Mouse (Mus musculus): Measurements from ENCODE around the gene Dxo.
A peak's percentile ranks its signal among the peaks of the same experiment; 100 is the strongest.
"Not testable (repeated sequence)": the region's sequence is repeated elsewhere in the genome, so short reads cannot be mapped to it uniquely, and the experiment has no call there.

The Dxo gene

DNA sequence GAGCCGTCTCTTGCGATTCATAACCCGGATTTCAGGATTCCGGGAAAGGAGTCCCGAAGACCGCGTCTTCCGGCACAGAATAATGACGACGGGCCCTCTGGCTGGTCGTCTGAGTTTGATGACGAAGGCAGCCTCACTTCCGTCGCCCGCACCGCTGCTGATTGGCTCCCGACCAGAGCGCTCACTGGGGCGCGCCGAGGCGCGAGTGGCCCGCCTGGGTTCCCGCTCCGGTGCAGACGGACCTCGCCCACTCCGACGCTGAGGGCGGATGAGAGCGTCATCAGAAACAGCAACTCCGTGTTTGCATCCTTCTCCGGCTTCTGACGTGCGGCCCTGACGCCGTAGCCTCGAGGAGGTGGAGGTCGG, at the start of gene Dxo, which contains the start of gene Stk19:
Dxo (plus strand) TSS at position 164 of the 366 bp plus-strand sequence.
Stk19 (minus strand) TSS at position 90 of the 366 bp plus-strand sequence.
- peak; percentile 91 to 94 for DNase-seq

DNA sequence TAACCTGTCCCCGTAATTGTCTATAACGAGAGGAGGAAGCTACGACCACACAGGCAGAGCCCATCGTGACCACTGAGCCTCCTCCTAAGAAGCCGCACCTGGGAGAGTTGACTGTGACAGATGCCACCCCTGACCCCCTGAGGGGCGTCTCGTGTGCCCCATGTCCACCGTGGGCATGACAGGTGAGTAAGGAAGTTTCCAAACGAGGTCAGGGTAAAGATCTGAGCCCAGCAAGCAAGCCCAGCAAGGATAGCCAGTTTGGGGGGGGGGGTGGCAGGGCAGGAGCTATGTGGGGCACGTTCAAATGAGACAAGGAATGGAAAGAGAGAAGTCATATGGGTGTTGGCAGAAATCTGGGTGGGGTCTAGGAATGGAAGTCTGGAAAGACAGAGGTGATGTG, 41.8 kb upstream of the Dxo start:
- no peak for DNase-seq

DNA sequence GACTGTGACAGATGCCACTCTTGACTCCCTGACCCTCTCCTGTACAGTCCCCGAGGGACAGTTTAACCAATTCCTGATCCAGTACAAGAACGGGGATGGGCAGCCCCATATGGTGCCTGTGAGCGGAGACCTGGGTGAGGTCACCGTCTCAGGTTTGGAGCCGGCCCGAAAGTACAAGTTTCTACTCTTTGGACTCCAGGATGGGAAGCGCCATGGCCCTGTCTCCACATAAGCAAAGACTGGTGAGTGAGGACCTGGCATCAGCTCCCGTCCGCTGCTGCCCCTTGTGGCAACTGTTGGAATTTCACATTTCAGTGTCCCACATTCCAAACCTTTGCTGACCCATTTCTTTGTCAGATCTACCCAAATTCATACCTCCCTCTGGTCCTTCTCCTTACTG, 41.2 kb upstream of the Dxo start:
- DNase-seq, result peak in 1 of 2 experiments; percentile 25

DNA sequence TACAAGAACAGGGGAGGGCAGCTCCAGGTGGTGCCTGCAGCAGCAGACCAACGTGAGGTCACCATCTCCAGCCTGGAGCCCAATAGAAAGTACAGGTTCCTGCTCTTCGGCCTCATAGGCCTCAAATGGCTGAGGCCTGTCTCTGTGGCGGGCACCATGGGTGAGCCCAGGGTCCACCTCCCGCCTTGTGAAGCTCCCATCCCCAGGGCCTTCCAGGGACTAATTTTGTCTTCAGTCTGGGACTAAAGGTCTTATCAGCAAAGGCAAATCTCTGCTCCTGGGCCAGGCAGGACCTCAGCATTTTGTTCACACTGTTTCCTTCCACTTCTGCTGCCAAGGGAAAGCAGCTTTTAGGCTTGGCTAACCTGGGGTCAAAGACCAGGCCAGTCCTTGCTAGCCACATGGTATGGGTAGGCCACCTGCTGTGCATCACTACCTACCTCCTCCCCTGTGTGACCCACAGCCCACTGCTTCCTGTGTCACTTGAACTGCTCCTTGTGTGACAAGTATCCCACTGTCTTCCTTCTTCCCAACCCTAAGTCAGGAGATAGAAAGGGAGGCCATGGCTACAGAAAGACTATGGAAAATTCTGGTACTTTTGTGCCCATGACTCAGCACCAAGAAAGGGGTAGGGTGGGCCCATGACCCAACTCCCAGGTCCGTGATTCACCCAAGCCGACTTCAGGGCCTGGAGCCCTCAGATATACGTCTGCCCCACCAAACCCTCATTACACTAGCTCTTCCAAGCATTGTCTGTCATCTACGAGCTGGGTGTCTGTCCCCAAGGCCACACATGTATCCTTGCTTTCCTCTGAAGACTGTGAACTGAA, 40.3 kb upstream of the Dxo start:
- no peak for DNase-seq

DNA sequence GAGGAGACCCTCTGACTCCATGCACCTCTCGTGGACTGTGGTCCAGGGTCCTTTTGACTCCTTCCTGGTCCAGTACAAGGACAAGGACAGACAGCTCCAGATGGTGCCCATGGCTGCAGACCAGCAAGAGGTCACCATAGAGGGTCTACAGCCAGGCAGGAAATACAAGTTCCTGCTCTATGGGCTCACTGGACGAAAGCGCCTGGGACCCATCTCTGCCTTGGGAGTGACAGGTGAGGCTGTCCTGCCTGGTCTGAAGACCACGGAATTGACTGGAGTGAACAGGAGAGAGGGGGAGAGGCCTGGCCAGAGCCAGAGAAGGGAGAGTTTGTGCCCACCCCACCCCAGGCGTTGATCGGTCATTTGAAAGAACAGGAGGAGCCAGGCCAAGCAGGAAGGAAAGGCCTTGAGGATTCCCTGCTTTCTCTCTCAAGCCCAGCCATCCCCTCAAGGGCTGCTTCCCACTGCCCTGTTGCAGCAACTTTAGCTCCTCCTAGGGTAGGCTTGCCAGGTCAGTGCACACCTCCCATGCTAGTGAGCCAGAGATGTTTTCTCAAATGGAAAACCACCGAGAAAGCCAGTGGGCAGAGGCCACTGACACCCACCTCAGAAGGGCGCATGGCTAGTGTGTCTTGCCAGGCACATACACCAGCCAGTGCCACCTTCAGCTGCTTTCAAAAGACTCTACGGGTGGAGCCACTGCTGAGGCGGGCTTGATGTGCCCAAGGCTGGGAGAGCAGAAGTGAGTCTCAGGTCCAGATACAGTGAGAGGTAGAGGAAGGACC, 39.4 kb upstream of the Dxo start:
- DNase-seq, result not testable (repeated sequence)

DNA sequence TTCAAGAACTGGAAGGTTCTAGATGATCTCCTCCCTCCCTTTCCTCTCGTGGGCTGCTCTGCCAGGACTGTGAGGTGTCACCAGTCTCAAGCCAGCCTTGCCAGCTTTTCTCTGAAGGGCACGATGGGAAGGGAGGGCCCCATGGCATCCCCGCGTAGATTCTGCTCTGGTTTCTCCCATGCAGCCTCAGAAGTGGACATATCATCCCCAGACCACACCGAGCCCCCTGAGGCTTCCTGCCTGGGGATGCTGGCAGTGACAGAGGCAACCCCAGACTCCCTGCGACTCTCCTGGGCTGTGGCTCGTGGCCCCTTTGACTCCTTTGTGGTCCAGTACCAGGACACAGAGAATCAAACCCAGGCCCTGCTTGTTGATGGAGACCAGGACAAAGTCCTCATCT, 38.7 kb upstream of the Dxo start:
- DNase-seq, result not testable (repeated sequence)

DNA sequence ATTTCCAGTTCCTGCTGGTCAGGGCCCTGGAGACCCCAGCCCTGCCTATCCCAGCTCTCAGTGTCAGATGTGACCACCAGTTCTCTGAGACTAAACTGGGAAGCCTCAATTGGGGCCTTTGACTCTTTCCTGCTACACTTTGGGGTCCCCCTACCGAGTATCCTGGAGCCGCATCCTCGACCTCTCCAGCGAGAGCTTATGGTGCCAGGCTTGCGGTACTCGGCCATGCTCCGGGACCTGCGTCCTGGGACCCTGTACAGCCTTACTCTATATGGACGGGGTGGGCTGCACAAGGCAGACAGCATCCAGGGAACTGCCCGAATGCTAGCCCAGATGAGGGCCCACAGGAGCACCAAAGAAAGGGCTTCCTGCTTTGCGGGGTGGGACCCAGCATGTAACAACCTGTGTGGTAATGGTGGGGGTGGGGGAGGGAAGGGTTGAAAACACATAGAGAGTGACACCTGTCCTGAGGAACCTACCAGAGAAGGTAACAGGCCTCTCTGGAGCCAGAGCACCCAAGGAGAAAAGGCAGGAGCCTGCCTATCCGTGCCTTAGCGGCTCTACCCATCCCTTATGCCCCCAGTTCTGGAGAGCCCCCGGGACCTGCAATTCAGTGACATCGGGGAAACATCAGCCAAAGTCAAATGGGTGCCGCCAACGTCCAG, 37.8 kb upstream of the Dxo start:
- no peak for DNase-seq

DNA sequence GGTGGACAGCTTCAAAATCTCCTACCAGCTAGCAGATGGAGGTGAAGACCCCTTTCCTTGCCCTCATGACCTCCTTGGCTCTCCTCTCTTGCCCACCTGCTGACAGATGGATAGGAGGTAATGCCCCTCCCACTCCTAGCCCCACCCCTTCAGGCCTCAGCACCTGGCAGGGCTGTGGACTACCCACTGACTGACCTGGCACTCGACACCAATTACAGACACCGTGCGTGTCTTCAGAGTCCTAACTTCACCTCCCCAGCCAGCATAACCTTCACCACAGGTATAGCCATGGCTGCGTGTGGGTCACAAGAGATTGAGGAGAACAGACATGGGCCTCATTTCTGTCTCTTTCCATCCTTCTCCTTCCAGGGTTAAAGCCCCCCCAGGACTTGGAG, 37.3 kb upstream of the Dxo start:
- no peak for DNase-seq

DNA sequence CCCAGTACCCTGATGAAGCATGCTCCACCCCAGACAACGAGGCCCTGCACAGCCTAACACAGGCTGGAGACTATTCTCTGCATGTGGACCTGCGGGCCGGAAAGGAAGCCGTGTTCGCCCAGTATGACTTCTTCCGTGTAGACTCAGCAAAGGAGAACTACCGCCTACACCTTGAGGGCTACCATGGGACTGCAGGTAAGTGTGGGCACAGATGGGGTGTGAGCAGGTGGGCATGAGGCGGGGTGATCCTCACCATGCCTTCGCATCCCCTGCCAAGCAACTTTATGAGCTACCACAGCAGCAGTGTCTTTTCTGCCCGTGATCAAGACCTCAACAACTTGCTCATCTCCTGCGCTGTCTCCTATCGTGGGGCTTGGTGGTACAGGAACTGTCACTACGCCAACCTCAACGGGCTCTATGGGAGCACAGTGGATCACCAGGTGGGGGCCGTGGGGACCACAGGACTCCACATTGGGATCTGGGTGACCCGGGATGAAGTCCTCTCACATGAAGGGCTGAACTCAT, 36.0 kb upstream of the Dxo start:
- DNase-seq, result not testable (repeated sequence)

DNA sequence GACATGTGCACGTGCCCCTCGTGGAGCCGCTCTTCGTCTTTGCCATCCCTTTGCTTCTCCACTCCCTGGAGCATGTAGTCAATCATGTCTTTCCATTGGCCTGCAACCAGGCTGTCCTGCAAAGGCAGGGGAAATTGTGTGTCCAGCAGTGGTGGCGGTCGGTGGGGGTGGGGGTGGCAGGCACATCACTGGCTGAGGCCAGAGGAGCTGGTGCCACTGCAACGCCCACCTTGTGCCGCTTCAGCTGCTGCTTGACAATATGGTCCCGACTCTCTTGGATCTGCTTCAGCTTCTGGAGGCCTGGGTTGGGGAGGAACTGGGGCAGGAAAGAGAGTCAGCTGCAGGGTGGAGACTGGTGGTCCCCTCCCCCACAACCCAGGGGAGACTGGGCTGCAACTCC, 34.1 kb upstream of the Dxo start:
- not testable (repeated sequence) for DNase-seq

DNA sequence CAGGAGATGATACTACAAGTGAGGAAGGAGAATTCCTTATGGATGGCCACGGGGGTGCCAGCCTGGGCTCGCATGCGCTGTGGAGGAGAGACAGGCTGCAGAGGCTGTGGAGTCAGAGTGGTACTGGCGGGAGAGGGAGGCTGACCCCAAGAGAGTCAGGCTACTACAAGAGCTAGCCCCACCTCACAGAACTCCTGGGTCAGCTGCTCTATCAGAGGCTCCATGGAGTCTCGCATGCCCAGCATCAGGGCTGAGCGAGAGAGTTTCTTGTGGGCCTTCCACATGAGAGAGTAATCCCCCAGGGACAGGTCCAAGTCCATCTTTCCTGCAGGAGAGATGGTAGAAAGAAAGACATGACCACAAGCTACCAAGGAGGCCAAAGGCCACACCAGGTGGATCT, 33.5 kb upstream of the Dxo start:
- not testable (repeated sequence) for DNase-seq

DNA sequence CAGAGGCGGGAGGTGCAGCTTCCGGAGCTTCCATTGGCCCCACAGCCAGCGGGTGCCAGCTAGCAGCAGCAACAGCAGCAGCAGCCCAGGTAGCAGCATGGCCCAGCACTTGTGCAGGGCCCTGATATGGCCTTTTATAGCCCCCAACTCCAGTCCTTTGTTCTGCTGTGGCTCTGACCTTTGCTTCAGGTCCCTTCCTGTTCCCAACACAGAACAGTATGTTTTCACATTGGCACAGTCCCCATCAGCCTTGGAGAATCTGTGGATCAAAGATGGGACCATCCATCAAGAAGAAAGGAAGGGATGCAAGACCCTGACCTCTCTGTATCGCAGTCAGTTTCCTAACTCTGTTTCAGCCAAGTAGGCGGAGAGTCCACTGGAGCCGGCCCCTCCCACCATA, 32.5 kb upstream of the Dxo start, which contains the start of gene Cyp21a1:
Cyp21a1 (minus strand) TSS at position 261 of the 400 bp plus-strand sequence.
- DNase-seq, result not testable (repeated sequence)

DNA sequence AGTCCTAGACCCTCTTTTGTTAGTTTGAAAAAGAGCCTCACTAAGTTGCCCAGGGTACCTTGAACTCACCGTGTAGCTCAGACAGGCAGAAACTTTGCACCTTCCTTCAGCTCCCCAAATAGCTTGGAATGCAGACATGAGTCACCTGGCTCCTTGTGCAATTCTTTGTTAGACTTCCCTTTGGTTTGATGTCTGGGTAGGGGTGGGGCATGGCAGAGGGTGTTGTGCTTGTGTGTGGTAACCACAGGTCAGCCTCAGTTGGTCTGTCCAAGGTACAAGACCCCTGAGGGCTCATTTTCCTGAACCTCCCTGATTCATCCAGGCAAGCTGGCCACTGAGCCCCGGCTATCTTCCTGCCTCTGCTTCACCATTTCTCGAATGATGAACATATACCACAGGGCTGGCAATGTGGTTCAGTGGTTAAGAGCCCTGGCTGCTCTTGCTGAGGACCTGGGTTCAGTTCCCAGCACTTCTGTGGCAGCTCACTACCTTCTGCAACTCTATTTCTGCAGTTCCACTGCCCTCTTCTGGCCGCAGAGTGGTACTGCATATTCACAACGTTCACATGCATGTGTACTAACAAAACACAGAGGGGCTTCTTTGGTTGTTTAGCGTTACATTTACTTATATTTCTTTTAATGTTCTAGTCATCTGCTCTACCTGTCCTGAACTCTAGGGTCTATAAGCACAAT, 31.8 kb upstream of the Dxo start:
- no peak for DNase-seq

DNA sequence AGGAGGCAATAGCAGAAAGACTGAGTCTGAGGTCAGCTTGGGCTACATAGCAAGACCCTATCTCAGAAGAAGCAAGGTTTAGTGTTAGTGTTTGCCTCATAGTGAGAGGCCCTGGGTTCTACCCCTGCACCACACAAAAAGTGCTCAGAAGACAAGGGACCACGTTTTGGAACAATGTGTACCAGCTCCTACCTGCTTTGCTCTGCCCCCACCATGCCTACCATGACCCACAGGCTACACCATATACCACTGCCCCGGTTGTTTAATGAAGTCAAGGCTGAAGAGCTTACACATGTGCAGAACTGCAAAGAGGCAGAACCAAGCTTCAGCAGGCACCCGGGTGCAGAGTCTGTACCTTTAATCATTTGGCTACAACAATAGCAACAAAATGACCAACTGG, 29.6 kb upstream of the Dxo start:
- DNase-seq, result no peak

DNA sequence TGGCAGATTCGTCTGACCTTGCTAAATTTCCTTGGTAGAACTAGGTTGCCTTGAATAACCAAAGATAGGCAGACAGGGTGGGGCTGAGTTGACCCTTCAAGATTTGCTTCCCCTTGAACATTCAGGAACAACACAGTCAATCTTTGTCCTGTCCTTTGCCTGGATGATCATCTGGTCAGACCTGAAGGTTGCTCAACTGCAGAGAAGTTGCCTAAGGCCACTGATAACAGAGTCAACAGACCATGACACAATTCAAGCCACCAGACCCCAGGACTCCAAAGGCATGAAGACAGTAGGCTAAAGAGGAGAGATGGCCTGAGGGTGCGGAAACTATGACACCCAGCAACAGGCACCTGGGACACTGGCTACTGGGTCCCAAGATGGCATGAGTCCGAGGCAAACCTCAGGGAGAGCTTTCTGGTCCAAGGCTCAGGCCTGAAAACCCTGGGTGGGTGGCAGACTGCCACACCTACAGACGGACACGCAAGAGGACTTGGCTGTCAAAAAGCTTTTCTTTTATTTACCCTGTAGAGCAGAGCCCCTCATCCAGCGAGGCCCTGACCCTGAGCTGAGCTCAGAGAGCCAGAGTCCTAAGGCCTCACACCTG, 28.1 kb upstream of the Dxo start:
- no peak for DNase-seq

DNA sequence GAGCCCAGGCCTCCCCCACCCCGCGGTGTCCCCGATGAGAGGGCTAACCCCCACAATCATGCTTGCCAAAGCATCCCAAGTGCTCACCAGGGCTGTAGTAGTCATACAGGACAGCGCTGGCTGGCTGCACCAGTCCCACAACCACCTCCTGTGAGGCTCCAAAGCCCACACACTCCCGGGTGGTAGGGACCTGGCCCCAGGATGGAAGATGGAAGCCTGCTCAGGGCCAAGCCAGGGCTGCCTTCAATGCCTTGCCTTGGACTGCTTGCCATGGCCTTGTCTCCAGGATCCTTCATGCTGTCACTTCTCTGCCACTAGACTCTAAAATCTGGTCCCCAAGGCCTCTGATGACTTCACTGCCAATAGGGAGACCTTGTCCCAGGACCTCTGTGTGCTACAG, 26.4 kb upstream of the Dxo start:
- DNase-seq, result not testable (repeated sequence)

DNA sequence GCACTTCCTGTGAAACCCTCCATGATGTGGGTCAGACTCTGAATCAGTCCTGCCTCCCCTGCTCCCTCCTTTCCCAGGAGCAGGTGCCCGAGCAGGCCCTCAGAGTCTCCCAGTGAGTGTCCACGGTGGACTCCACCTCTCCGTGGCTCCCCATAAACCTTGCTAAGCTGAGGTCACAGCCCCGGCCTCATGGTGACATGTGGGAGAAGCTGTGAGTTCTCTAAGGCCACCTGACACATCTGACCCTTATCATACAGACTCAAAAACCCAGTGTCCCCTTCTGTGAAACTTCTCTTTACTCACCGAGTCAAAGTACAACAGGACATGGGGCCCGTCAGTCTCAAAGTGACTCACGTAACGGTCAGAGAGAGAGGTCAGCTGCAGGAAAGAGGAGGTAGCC, 26.0 kb upstream of the Dxo start:
- DNase-seq, result not testable (repeated sequence)

DNA sequence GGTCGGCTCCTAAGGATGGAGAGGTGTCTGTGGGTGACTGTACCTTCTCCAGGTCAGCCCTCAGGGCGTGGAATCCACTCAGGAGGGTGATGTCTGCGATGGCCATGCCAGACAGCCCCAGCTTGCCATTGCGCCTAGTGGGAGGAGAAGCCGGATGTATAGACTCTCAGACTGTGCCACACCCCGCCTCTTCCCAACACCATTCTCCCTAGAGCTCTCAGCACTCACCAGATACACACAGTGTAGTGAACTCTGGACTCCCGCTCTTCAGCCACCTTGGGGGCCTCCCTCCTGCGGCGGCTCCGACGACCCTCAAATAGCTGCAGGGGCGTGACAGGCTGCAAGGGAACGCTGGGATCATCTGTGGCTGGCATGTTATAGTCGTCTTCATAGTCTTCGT, 25.5 kb upstream of the Dxo start:
- DNase-seq, result no peak

DNA sequence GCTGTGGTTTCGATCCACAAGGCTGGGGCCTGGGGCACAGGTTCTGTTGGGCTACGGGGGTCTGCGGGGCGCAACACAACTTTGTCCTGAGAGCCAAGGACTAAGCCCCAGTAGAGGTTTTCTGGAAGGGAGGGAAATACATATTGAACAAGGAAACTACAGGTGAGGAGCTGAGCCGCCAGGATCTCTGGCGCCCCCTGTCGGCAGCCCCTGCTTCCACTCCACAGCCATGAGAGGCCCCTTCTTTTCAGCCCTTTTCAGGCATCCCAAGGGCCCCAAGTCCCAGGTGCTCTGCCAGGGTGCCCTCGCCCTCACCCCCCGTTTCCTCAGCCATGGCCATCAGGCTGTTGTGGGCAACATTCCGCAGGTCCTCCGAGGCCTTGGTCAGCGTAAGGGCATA, 23.1 kb upstream of the Dxo start:
- peak; percentile 32 to 39 for DNase-seq

DNA sequence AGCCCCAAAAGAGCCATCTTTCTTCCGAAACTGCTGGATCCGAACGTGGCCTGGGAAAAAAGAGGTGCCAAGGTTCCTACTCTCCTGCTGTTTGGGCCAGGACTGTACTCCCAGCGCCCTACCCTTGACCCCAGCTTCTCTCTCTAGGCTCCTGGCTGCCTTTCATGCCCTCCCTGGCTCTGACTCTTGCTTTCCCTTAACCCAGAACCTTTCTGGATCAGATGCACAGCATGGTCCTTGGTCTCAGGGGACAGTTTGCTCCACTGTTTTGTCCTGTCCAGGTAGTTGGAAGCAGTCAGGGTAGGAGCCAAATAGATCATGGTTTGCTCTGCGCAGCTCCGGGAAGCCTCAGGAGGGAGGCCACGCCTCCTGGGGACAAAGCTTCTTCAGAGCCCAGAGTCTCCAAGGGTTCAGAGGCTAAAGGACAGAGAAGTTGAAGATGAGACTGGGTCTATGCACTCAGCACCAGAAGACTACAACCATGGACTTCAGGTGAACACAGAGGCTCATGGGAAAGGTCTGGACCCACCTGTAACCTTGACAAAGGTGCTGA, 21.9 kb upstream of the Dxo start:
- DNase-seq, result no peak

DNA sequence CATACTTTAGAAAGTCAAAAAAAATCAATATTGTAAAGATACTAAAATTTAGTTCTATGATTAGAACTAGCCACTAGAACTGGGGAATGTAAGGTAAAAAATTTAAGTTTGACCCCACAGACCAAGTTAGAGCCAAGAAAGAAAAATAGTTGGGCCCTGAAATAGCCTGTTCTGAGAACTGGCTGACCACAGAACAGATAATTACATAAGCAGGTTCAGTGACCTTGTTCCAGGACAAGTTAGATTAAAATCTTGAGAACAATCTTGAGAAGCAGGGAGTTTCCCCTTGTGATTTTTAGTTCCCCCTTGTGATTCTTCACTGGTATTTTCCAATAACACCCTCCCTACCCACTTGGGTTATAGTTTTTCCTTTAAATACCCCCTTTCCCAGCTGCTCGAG, 6.0 kb upstream of the Dxo start:
- not testable (repeated sequence) for DNase-seq
